Mouse (Mus musculus) lung, postnatal 0 days (tissue): ENCODE data around the gene Milr1. TPM values are rescaled to one million over a fixed set of nuclear protein-coding genes. Genes with fewer than 3 reads are reported as not detected.
"Not testable (repeated sequence)": the region's sequence is repeated elsewhere in the genome, so short reads cannot be mapped to it uniquely, and the experiment has no call there.

Experiments used
- ATAC-seq: fragments of 200-750 bp; cut with Nextera tagmentation; 2 replicates; pipeline ENCODE4 v1.8.0; 2017; ENCODE audit warnings: moderate library complexity
- DNase-seq: peaks from one replicate; pipeline ENCODE4 v3.0.0-alpha.2; 2016; ENCODE audit warnings: low spot score
- H3K27ac ChIP-seq: fragments of 300-500 bp; sonication (generic); 2 replicates; pipeline ENCODE4 v1.5.1; 2014; ENCODE audit warnings: antibody characterized with exemption, mild to moderate bottlenecking, low read length, mixed read lengths
- H3K27me3 ChIP-seq: fragments of 300-500 bp; sonication (generic); replicated peaks from 2 replicates; pipeline ENCODE4 v1.6.1; 2014; ENCODE audit warnings: low read length, mixed read lengths; ENCODE audit not compliant: insufficient read depth
- H3K36me3 ChIP-seq: fragments of 300-500 bp; sonication (generic); 2 replicates; pipeline ENCODE4 v1.6.1; 2014; ENCODE audit warnings: low read length, mixed read lengths; ENCODE audit not compliant: insufficient read depth
- H3K4me1 ChIP-seq: fragments of 300-500 bp; sonication (generic); 2 replicates; pipeline ENCODE4 v1.6.1; 2014; ENCODE audit warnings: antibody characterized with exemption, low read depth, low read length, mixed read lengths; ENCODE audit not compliant: insufficient read depth
- H3K4me2 ChIP-seq: fragments of 300-500 bp; sonication (generic); replicated peaks from 2 replicates; pipeline ENCODE4 v1.6.1; 2014; ENCODE audit warnings: low read depth, mild to moderate bottlenecking, low read length, moderate library complexity, mixed read lengths
- H3K4me3 ChIP-seq: fragments of 300-500 bp; sonication (generic); 2 replicates; pipeline ENCODE4 v1.5.1; 2014; ENCODE audit warnings: low read depth, low read length
- H3K9ac ChIP-seq: fragments of 300-500 bp; sonication (generic); replicated peaks from 2 replicates; pipeline ENCODE4 v1.6.1; 2014; ENCODE audit warnings: low read depth, mild to moderate bottlenecking
- H3K9me3 ChIP-seq: fragments of 300-500 bp; sonication (generic); 2 replicates; pipeline ENCODE4 v1.6.1; 2016; ENCODE audit warnings: low read length, mixed read lengths
- CTCF ChIP-seq: IDR thresholded peaks from 2 replicates; pipeline ENCODE4 v1.5.1; 2016; ENCODE audit warnings: antibody characterized with exemption, mild to moderate bottlenecking
- EP300 ChIP-seq: IDR thresholded peaks from 2 replicates; pipeline ENCODE4 v1.6.1; 2016; ENCODE audit warnings: antibody characterized with exemption, mild to moderate bottlenecking, control low read depth
- WGBS: fragments of 180-500 bp; shearing (Covaris S2); extraction: QIAGEN DNeasy Blood & Tissue Kit; methylation state at CpG from one replicate; pipeline ENCODE4 v1.1.7; 2014; 5-methylcytosine and 5-hydroxymethylcytosine counted together
- polyA plus RNA-seq: library from polyadenylated mRNA; unstranded; fragments of >200 nt; fragmentation: Nextera tagmentation; extraction: Ambion mirVana; gene quantifications from 2 replicates; pipeline ENCODE4 v1.2.1, GENCODE M21; 2015

Gene Milr1
- polyA plus RNA-seq, 1 experiment from 2014 or later, result 4.1 TPM

- no peak for TF ChIP-seq EP300
- TF ChIP-seq CTCF, result no peak
- WGBS, result 85% methylated on average over 8 of the region's 8 CpGs
Measured at GRCm38 (mm10) chr11:106720379-106720778, 30.6 kb upstream of the Milr1 start.

GRCm38 (mm10) chr11:106722831-106723361 lies 28.1 kb upstream of the Milr1 start:
- no peak; the same call in 1 of the 2 replicates for TF ChIP-seq EP300
- no peak for TF ChIP-seq CTCF
- H3K27ac ChIP-seq, result no peak overlapping the region
- peak; percentile 75 for DNase-seq
- H3K9ac ChIP-seq, result no peak overlapping the region
- H3K36me3 ChIP-seq, result no peaks in the 10 kb centered on the region
- no peaks in the 10 kb centered on the region; the same call in 1 of the 2 replicates for H3K4me1 ChIP-seq
- H3K4me3 ChIP-seq, result no peak overlapping the region
- WGBS, result 12% methylated on average over 7 of the region's 7 CpGs
- peak; percentile 95 for ATAC-seq
- H3K4me2 ChIP-seq, result no peak overlapping the region
- no peaks in the 10 kb centered on the region for H3K9me3 ChIP-seq
- H3K27me3 ChIP-seq, result no peaks in the 10 kb centered on the region

More at GRCm38 (mm10) chr11:106720379-106720778, 30.6 kb upstream of the Milr1 start:
- H3K36me3 ChIP-seq, result no peaks in the 10 kb centered on the region
- H3K9ac ChIP-seq, result no peak overlapping the region
- no peak for ATAC-seq
- H3K4me3 ChIP-seq, result no peak overlapping the region
- no peak overlapping the region for H3K4me2 ChIP-seq
- no peak overlapping the region for H3K27ac ChIP-seq
- no peak for DNase-seq
- H3K4me1 ChIP-seq, result no peaks in the 10 kb centered on the region; the same call in none of the 2 replicates
- no peaks in the 10 kb centered on the region for H3K27me3 ChIP-seq
- no peaks in the 10 kb centered on the region for H3K9me3 ChIP-seq

- TF ChIP-seq CTCF (no peak), EP300 (no peak)
- 64% methylated on average over 15 of the region's 15 CpGs for WGBS
- no peak overlapping the region for H3K27ac ChIP-seq
Measured at GRCm38 (mm10) chr11:106723611-106724125, 27.4 kb upstream of the Milr1 start.

GRCm38 (mm10) chr11:106724176-106724915 lies 26.7 kb upstream of the Milr1 start:
- H3K27ac ChIP-seq, result no peak overlapping the region
- TF ChIP-seq EP300, result no peak
- TF ChIP-seq CTCF, result no peak
- DNase-seq (no peak), ATAC-seq (no peak)
- WGBS, result 90% methylated on average over 10 of the region's 10 CpGs
- no peaks in the 10 kb centered on the region for H3K36me3 ChIP-seq
- no peak overlapping the region for H3K9ac ChIP-seq
- no peak overlapping the region for H3K4me3 ChIP-seq
- H3K4me1 ChIP-seq, result no peaks in the 10 kb centered on the region; the same call in 1 of the 2 replicates
- H3K27me3 ChIP-seq, result no peaks in the 10 kb centered on the region
- no peak overlapping the region for H3K4me2 ChIP-seq
- no peaks in the 10 kb centered on the region for H3K9me3 ChIP-seq

More at GRCm38 (mm10) chr11:106723611-106724125, 27.4 kb upstream of the Milr1 start:
- DNase-seq (no peak), ATAC-seq (no peak)
- Histone ChIP-seq H3K9ac (no peak overlapping the region), H3K4me3 (no peak overlapping the region), H3K9me3 (no peaks in the 10 kb centered on the region), H3K4me1 (no peaks in the 10 kb centered on the region; the same call in 1 of the 2 replicates), H3K36me3 (no peaks in the 10 kb centered on the region), H3K27me3 (no peaks in the 10 kb centered on the region), H3K4me2 (no peak overlapping the region)

DNA sequence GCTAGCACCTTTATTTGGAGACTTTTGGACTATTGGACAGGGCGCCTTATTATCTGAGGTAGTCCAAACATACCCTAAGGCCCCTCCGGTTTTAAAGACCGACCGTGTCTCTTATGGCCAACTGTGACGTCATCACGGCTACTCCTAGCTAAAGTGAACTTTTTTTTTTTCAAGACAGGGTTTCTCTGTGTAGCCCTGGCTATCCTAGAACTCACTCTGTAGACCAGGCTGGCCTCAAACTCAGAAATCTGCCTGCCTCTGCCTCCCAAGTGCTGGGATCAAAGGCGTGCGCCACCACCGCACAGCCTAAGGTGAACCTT lies 26.1 kb upstream of the Milr1 start:
- H3K9me3 ChIP-seq, H3K9ac ChIP-seq, DNase-seq, H3K27ac ChIP-seq, H3K4me1 ChIP-seq, ATAC-seq, H3K36me3 ChIP-seq, H3K27me3 ChIP-seq, H3K4me2 ChIP-seq, H3K4me3 ChIP-seq: not testable (repeated sequence)
- 89% methylated on average over 9 of the region's 9 CpGs for WGBS

DNA sequence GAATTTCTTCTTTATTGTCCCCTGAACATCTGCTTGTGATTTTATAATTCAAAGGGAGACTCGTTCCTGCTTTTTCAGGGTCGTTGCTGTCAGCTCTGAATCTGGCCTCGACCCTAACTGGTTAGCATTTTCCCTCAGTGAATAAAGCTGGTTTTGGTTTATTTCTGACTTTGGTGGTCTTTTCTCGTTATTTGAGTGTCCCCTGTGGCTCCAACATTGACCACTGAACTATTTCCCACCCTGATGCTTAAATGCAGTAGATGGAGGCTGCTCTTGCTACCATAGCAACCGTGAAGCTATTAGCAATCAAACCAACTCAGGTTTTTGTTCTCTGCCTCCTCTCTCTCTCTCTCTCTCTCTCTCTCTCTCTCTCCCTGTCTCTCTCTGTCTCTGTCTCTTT lies 23.1 kb upstream of the Milr1 start:
- 71% methylated on average over 5 of the region's 5 CpGs for WGBS
- TF ChIP-seq CTCF (no peak), EP300 (no peak)
- Histone ChIP-seq H3K4me3 (no peak overlapping the region), H3K27me3 (no peaks in the 10 kb centered on the region), H3K9me3 (no peaks in the 10 kb centered on the region), H3K4me1 (no peaks in the 10 kb centered on the region; the same call in 1 of the 2 replicates), H3K27ac (no peak overlapping the region), H3K4me2 (no peak overlapping the region), H3K9ac (no peak overlapping the region), H3K36me3 (no peaks in the 10 kb centered on the region)
- DNase-seq, result no peak
- no peak for ATAC-seq
